In the genomic region with DNA sequence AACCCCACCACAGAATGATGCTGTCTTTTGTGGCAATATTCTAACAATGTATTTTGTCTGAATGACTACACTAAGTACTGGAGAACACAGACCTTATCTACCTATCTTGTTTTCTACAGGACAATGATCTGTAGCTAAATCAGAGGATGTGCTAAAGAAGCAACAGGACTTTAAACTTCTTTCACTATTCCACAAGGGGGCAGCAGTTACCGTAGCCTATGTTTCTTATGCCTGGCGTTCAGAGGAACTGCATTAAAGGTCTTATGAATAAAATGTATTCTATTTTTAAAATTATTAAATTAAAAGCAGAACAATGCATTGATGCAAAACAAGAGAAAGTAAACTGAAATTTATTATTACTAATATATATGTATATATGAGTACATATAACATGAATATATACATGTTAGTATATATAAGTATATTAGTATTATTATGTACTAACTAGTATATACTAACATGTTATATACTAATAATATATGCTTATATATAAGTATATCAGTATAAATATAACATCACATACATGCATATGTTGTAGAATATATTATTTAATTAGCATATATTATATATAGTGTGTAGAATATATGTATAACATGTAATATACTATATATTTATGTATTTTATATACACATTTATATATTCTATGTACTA, we compare ENCODE assay signal across 10 mouse cellular contexts. TPM values are rescaled to one million over a fixed set of nuclear protein-coding genes. Genes with fewer than 3 reads are reported as not detected.
DNase-seq lines count a peak whose midpoint lies in the region; ATAC-seq lines count a peak whose summit lies in the region.
"Had no signal": no experiment of that assay in that cellular context is flagged by ENCODE, and none has a peak within 500 bp of the region (broad histone marks: within the 10 kb centered on the region; RNA-seq: fewer than 3 reads in every experiment).

No protein-coding gene starts in this region.

- no peaks in the 10 kb centered on the region for H3K4me1 ChIP-seq in heart, embryonic 11.5 days (ENCODE audit: control insufficient read depth, insufficient read depth, low read length)
- no peaks in the 10 kb centered on the region for H3K4me1 ChIP-seq in embryonic facial prominence, embryonic 14.5 days (ENCODE audit: control insufficient read depth, insufficient read depth, low read length)
- H3K4me1 ChIP-seq: embryonic facial prominence, embryonic 12.5 days had no signal

- no peak overlapping the region for H3K4me2 ChIP-seq in heart, embryonic 11.5 days
- no peak overlapping the region for H3K4me2 ChIP-seq in embryonic facial prominence, embryonic 14.5 days (ENCODE audit: low read depth, low read length)
- H3K4me2 ChIP-seq: embryonic facial prominence, embryonic 12.5 days had no signal

- peak; percentile 50 for DNase-seq in heart, adult 8-10 months (ENCODE audit: low spot score)
- DNase-seq in B cell, adult 2 months = peak; percentile 66 to 71
- DNase-seq in adipocyte (ENCODE audit: low spot score) = peak; percentile 88
- DNase-seq in embryonic facial prominence, embryonic 14.5 days (ENCODE audit: low spot score) = peak; percentile 87
- DNase-seq in kidney, postnatal 14 days = peak; percentile 54
- peak; percentile 69 for DNase-seq in mesoderm, embryonic 11.5 days (ENCODE audit: low read depth, low spot score)
- peak; percentile 49 for DNase-seq in thymus, postnatal 25 days

- H3K27me3 ChIP-seq in heart, embryonic 11.5 days (ENCODE audit: control insufficient read depth, insufficient read depth, low read length) = no peaks in the 10 kb centered on the region
- H3K27me3 ChIP-seq in embryonic facial prominence, embryonic 14.5 days (replicated peaks; ENCODE audit: control insufficient read depth, insufficient read depth, low read length) = no peaks in the 10 kb centered on the region
- H3K27me3 ChIP-seq: embryonic facial prominence, embryonic 12.5 days had no signal

- no peaks in the 10 kb centered on the region for H3K9me3 ChIP-seq in heart, embryonic 11.5 days (replicated peaks; ENCODE audit: control insufficient read depth, low read length)
- H3K9me3 ChIP-seq in embryonic facial prominence, embryonic 14.5 days (ENCODE audit: control insufficient read depth, low read length) = no peaks in the 10 kb centered on the region
- H3K9me3 ChIP-seq: embryonic facial prominence, embryonic 12.5 days had no signal

- no peak for ATAC-seq in heart, embryonic 11.5 days (replicated peaks; ENCODE audit: insufficient number of reproducible peaks, low FRiP score, low TSS enrichment)
- ATAC-seq in embryonic facial prominence, embryonic 14.5 days (ENCODE audit: low read depth) = no peak

- no peaks in the 10 kb centered on the region for H3K36me3 ChIP-seq in heart, embryonic 11.5 days (ENCODE audit: control insufficient read depth, insufficient read depth, low read length)
- H3K36me3 ChIP-seq in embryonic facial prominence, embryonic 14.5 days (ENCODE audit: control insufficient read depth, insufficient read depth, low read length) = no peaks in the 10 kb centered on the region
- H3K36me3 ChIP-seq: embryonic facial prominence, embryonic 12.5 days had no signal

- H3K27ac ChIP-seq in heart, embryonic 11.5 days (ENCODE audit: low read depth, low read length) = no peak overlapping the region
- no peak overlapping the region for H3K27ac ChIP-seq in embryonic facial prominence, embryonic 14.5 days (replicated peaks; ENCODE audit: low read depth, low read length)
- H3K27ac ChIP-seq: embryonic facial prominence, embryonic 12.5 days had no signal

- 16% methylated on average over 2 of the region's 2 CpGs for WGBS in heart, embryonic 11.5 days (ENCODE audit: insufficient replicate concordance)
- WGBS in embryonic facial prominence, embryonic 14.5 days = 4% methylated on average over 2 of the region's 2 CpGs

- no peak overlapping the region for H3K9ac ChIP-seq in heart, embryonic 11.5 days (ENCODE audit: low read depth, low read length)
- H3K9ac ChIP-seq in embryonic facial prominence, embryonic 14.5 days (ENCODE audit: low read depth, low read length) = no peak overlapping the region
- H3K9ac ChIP-seq: embryonic facial prominence, embryonic 12.5 days had no signal

- H3K4me3 ChIP-seq in heart, embryonic 11.5 days (ENCODE audit: low read depth, low read length) = no peak overlapping the region
- no peak overlapping the region for H3K4me3 ChIP-seq in embryonic facial prominence, embryonic 14.5 days (ENCODE audit: low read depth, low read length)
- H3K4me3 ChIP-seq: embryonic facial prominence, embryonic 12.5 days had no signal

RNA-seq across cellular contexts. Expression of gene Arl14, which starts 35.0 kb away (rescaled TPM):
- total RNA-seq in heart, adult 8-10 months (2022) = not detected
- polyA plus RNA-seq in heart, embryonic 11.5 days (2014; fragmentation: Nextera tagmentation; extraction: Ambion mirVana) = not detected in 2 replicates
- not detected in 2 replicates for polyA plus RNA-seq in embryonic facial prominence, embryonic 14.5 days (2014; fragmentation: Nextera tagmentation; extraction: Ambion mirVana)
- polyA plus RNA-seq: embryonic facial prominence, embryonic 12.5 days; liver, embryonic 16.5 days had no signal

RNA-seq across cellular contexts. Expression of gene Ppm1l, which starts 59.5 kb away (rescaled TPM):
- 10 to 100 TPM; 27.1 to 35.0 (median 31.1) TPM for total RNA-seq in heart, adult 8-10 months (2022)
- 5.6 and 8.8 TPM in 2 replicates for polyA plus RNA-seq in heart, embryonic 11.5 days (2014; fragmentation: Nextera tagmentation; extraction: Ambion mirVana)
- polyA plus RNA-seq in embryonic facial prominence, embryonic 14.5 days (2014; fragmentation: Nextera tagmentation; extraction: Ambion mirVana) = 9.1 and 10.9 TPM in 2 replicates
